Mouse (Mus musculus): ENCODE measurements around the gene Pde9a. TPM values are rescaled to one million over a fixed set of nuclear protein-coding genes. Genes with fewer than 3 reads are reported as not detected.
"Not testable (repeated sequence)": the region's sequence is repeated elsewhere in the genome, so short reads cannot be mapped to it uniquely, and the experiment has no call there.

Gene Pde9a
- polyA plus RNA-seq, 1 experiment from 2014 or later = 25.7 TPM

DNA sequence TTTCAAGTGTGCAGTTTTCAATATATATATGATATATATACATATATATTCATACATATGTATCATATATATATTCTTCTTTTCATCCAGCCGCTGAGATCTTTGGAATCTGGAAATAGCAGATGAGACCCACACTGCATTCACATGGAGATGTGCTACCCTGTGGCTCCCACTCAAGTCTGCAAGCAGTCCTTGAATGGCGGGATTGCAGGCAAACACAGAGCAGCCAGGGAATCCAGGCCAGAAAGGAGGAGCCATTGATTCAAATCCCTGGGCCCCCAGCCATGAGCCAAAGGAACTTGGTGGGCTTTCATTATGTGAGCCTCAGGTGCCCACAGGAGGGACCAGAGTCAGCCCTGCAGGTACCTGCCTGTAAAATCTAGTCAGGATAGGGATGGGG lies 32.8 kb upstream of the Pde9a start:
- Histone ChIP-seq H3K4me1 (ENCODE audit: control insufficient read depth, insufficient read depth, low read length) (no peaks in the 10 kb centered on the region), H3K4me3 (ENCODE audit: low read depth, low read length) (no peak overlapping the region), H3K4me2 (ENCODE audit: low read depth, low read length) (no peak overlapping the region), H3K9ac (replicated peaks; ENCODE audit: low read length) (no peak overlapping the region), H3K36me3 (replicated peaks; ENCODE audit: control insufficient read depth, insufficient read depth, low read depth, low read length) (no peaks in the 10 kb centered on the region), H3K27me3 (ENCODE audit: control insufficient read depth, insufficient read depth, low read length) (no peaks in the 10 kb centered on the region), H3K9me3 (replicated peaks; ENCODE audit: control insufficient read depth, low read length) (no peaks in the 10 kb centered on the region), H3K27ac (replicated peaks; ENCODE audit: low read depth, low read length) (no peak overlapping the region)
- DNase-seq (ENCODE audit: low spot score) (no peak), ATAC-seq (replicated peaks; ENCODE audit: insufficient number of reproducible peaks, low FRiP score, low TSS enrichment, low read depth) (no peak)
- 87% methylated on average over 2 of the region's 2 CpGs for WGBS

GRCm38 (mm10) chr17:31354684-31355083 lies 31.3 kb upstream of the Pde9a start:
- H3K9ac ChIP-seq (replicated peaks; ENCODE audit: low read length); H3K27ac ChIP-seq (replicated peaks; ENCODE audit: low read depth, low read length); H3K4me2 ChIP-seq (ENCODE audit: low read depth, low read length); H3K9me3 ChIP-seq (replicated peaks; ENCODE audit: control insufficient read depth, low read length); H3K36me3 ChIP-seq (replicated peaks; ENCODE audit: control insufficient read depth, insufficient read depth, low read depth, low read length); ATAC-seq (replicated peaks; ENCODE audit: insufficient number of reproducible peaks, low FRiP score, low TSS enrichment, low read depth); H3K4me1 ChIP-seq (ENCODE audit: control insufficient read depth, insufficient read depth, low read length); H3K27me3 ChIP-seq (ENCODE audit: control insufficient read depth, insufficient read depth, low read length); DNase-seq (ENCODE audit: low spot score); H3K4me3 ChIP-seq (ENCODE audit: low read depth, low read length): not testable (repeated sequence)
- 73% methylated on average over 3 of the region's 3 CpGs for WGBS

- no peak overlapping the region for H3K9ac ChIP-seq (replicated peaks; ENCODE audit: low read length)
- H3K36me3 ChIP-seq (replicated peaks; ENCODE audit: control insufficient read depth, insufficient read depth, low read depth, low read length) = no peaks in the 10 kb centered on the region
- no peaks in the 10 kb centered on the region for H3K27me3 ChIP-seq (ENCODE audit: control insufficient read depth, insufficient read depth, low read length)
- H3K4me2 ChIP-seq (ENCODE audit: low read depth, low read length) = no peak overlapping the region
- H3K9me3 ChIP-seq (replicated peaks; ENCODE audit: control insufficient read depth, low read length) = no peaks in the 10 kb centered on the region
- no peak overlapping the region for H3K27ac ChIP-seq (replicated peaks; ENCODE audit: low read depth, low read length)
- no peaks in the 10 kb centered on the region for H3K4me1 ChIP-seq (ENCODE audit: control insufficient read depth, insufficient read depth, low read length)
- ATAC-seq (replicated peaks; ENCODE audit: insufficient number of reproducible peaks, low FRiP score, low TSS enrichment, low read depth) (no peak), DNase-seq (ENCODE audit: low spot score) (peak; percentile 13)
- no peak overlapping the region for H3K4me3 ChIP-seq (ENCODE audit: low read depth, low read length)
- 25% methylated on average over 8 of the region's 8 CpGs for WGBS
These were observed 30.1 kb upstream of the Pde9a start for GRCm38 (mm10) chr17:31355792-31356502.

- ATAC-seq (replicated peaks; ENCODE audit: insufficient number of reproducible peaks, low FRiP score, low TSS enrichment, low read depth) = no peak
- Histone ChIP-seq H3K4me1 (ENCODE audit: control insufficient read depth, insufficient read depth, low read length) (no peaks in the 10 kb centered on the region), H3K4me3 (ENCODE audit: low read depth, low read length) (no peak overlapping the region), H3K27me3 (ENCODE audit: control insufficient read depth, insufficient read depth, low read length) (no peaks in the 10 kb centered on the region), H3K27ac (replicated peaks; ENCODE audit: low read depth, low read length) (no peak overlapping the region), H3K4me2 (ENCODE audit: low read depth, low read length) (no peak overlapping the region), H3K36me3 (replicated peaks; ENCODE audit: control insufficient read depth, insufficient read depth, low read depth, low read length) (no peaks in the 10 kb centered on the region), H3K9me3 (replicated peaks; ENCODE audit: control insufficient read depth, low read length) (no peaks in the 10 kb centered on the region), H3K9ac (replicated peaks; ENCODE audit: low read length) (no peak overlapping the region)
- WGBS = 82% methylated on average over 13 of the region's 13 CpGs
- DNase-seq (ENCODE audit: low spot score) = no peak
These were observed 25.4 kb upstream of the Pde9a start for GRCm38 (mm10) chr17:31360582-31360981.

DNA sequence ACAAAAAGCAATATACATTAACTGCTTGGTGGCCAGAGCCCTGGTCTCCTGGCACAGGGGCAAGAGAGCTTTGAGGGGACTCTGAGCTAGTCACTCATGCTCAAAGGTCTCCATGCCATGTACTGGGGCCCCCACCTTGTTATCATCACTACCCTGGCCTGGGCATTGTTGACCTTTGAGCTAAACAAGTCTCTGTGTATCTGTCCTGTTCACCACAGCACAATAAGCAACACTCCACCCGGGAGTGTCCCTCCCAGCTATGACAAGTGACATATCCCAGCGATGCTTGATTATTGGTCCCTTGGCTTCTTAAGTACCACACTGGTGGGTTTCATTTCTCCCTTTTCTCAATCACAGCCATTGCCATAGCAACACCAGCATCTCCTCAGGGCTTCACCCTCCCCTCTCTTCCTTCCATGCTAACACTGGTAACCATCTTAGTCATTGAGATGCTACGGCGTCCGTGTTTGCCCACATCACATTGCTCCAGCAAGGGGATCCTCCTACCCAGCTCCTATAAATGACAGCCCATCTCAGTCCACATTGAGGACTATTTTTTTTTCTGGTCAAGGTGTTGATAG lies 20.3 kb upstream of the Pde9a start:
- no peaks in the 10 kb centered on the region for H3K36me3 ChIP-seq (replicated peaks; ENCODE audit: control insufficient read depth, insufficient read depth, low read depth, low read length)
- ATAC-seq (replicated peaks; ENCODE audit: insufficient number of reproducible peaks, low FRiP score, low TSS enrichment, low read depth) (no peak), DNase-seq (ENCODE audit: low spot score) (no peak)
- H3K9ac ChIP-seq (replicated peaks; ENCODE audit: low read length) = no peak overlapping the region
- no peak overlapping the region for H3K4me3 ChIP-seq (ENCODE audit: low read depth, low read length)
- H3K27ac ChIP-seq (replicated peaks; ENCODE audit: low read depth, low read length) = no peak overlapping the region
- 82% methylated on average over 5 of the region's 5 CpGs for WGBS
- no peaks in the 10 kb centered on the region for H3K4me1 ChIP-seq (ENCODE audit: control insufficient read depth, insufficient read depth, low read length)
- H3K4me2 ChIP-seq (ENCODE audit: low read depth, low read length) = no peak overlapping the region
- no peaks in the 10 kb centered on the region for H3K9me3 ChIP-seq (replicated peaks; ENCODE audit: control insufficient read depth, low read length)
- H3K27me3 ChIP-seq (ENCODE audit: control insufficient read depth, insufficient read depth, low read length) = no peaks in the 10 kb centered on the region

DNA sequence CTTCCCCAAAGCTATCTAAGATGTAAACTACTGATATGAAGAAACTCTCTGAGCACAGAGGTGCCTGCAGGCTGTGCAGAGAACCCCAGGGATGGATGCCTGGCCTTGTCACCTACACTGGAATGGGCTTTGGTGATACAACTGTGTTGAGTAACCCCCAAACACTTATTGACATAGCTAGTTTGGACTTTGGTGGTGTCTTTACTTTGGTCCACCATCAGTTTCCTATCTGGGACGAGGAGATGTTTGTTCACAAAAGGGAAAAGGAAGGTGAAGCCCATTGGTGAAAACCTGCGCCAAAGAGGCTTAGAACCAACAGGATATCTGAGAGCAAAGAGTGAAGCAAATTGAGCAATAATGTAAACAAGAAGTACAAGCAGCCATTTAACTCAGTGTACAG lies 15.8 kb upstream of the Pde9a start:
- H3K4me3 ChIP-seq (ENCODE audit: low read depth, low read length) = no peak overlapping the region
- H3K27ac ChIP-seq (replicated peaks; ENCODE audit: low read depth, low read length) = no peak overlapping the region
- H3K36me3 ChIP-seq (replicated peaks; ENCODE audit: control insufficient read depth, insufficient read depth, low read depth, low read length) = no peaks in the 10 kb centered on the region
- H3K4me1 ChIP-seq (ENCODE audit: control insufficient read depth, insufficient read depth, low read length) = no peaks in the 10 kb centered on the region
- no peaks in the 10 kb centered on the region for H3K27me3 ChIP-seq (ENCODE audit: control insufficient read depth, insufficient read depth, low read length)
- H3K9me3 ChIP-seq (replicated peaks; ENCODE audit: control insufficient read depth, low read length) = no peaks in the 10 kb centered on the region
- WGBS = 77% methylated on average over 2 of the region's 2 CpGs
- DNase-seq (ENCODE audit: low spot score) (no peak), ATAC-seq (replicated peaks; ENCODE audit: insufficient number of reproducible peaks, low FRiP score, low TSS enrichment, low read depth) (no peak)
- no peak overlapping the region for H3K9ac ChIP-seq (replicated peaks; ENCODE audit: low read length)
- H3K4me2 ChIP-seq (ENCODE audit: low read depth, low read length) = no peak overlapping the region

DNA sequence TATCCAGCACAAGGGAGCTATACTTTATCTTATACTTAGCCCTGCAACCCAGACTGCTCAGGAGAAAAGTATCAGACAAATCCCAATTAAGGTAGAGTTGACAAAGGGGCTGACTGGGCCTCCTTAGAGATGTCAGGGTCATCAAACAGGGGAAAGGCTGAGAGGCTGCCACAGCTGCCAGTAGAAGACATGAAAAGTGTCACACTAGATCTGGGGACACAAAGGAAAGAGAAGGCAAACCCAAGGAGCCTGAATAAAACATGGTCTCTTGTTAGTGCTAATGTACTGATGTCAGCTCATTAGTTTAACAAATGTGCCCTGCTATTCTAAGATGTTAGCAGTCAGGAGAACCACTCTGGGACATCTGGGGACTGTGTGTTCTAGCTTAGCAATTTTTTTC lies 15.1 kb upstream of the Pde9a start:
- Histone ChIP-seq H3K9me3 (replicated peaks; ENCODE audit: control insufficient read depth, low read length) (no peaks in the 10 kb centered on the region), H3K9ac (replicated peaks; ENCODE audit: low read length) (no peak overlapping the region), H3K27ac (replicated peaks; ENCODE audit: low read depth, low read length) (no peak overlapping the region), H3K4me3 (ENCODE audit: low read depth, low read length) (no peak overlapping the region), H3K4me1 (ENCODE audit: control insufficient read depth, insufficient read depth, low read length) (no peaks in the 10 kb centered on the region), H3K27me3 (ENCODE audit: control insufficient read depth, insufficient read depth, low read length) (no peaks in the 10 kb centered on the region), H3K4me2 (ENCODE audit: low read depth, low read length) (no peak overlapping the region), H3K36me3 (replicated peaks; ENCODE audit: control insufficient read depth, insufficient read depth, low read depth, low read length) (no peaks in the 10 kb centered on the region)
- ATAC-seq (replicated peaks; ENCODE audit: insufficient number of reproducible peaks, low FRiP score, low TSS enrichment, low read depth) (no peak), DNase-seq (ENCODE audit: low spot score) (no peak)

DNA sequence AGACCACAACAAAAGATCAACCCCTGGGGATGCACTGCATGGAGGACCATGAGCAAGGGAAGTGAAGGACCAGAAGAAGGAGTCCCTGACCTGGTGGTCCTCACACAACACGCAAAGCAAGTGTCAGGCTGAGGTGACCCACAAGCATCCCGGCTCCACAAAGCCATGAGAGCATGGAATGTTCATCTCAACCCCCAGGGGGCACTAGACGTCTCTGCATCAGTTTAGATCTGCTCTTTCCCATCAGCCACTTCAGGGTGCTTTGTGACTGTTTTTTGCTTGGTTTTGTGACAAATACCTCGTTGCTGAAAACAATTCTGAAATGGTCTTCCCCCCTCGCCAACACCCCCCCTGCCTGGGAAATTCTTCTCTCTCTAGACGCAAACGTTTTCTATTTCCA lies 8.0 kb upstream of the Pde9a start:
- no peak overlapping the region for H3K4me3 ChIP-seq (ENCODE audit: low read depth, low read length)
- ATAC-seq (replicated peaks; ENCODE audit: insufficient number of reproducible peaks, low FRiP score, low TSS enrichment, low read depth) (no peak; the same call in 1 of the 2 replicates), DNase-seq (ENCODE audit: low spot score) (peak; percentile 86)
- H3K27me3 ChIP-seq (ENCODE audit: control insufficient read depth, insufficient read depth, low read length) = no peaks in the 10 kb centered on the region
- H3K9me3 ChIP-seq (replicated peaks; ENCODE audit: control insufficient read depth, low read length) = no peaks in the 10 kb centered on the region
- H3K4me1 ChIP-seq (ENCODE audit: control insufficient read depth, insufficient read depth, low read length) = no peaks in the 10 kb centered on the region
- WGBS = 17% methylated on average over 7 of the region's 7 CpGs
- no peak overlapping the region for H3K9ac ChIP-seq (replicated peaks; ENCODE audit: low read length)
- H3K4me2 ChIP-seq (ENCODE audit: low read depth, low read length) = no peak overlapping the region
- no peak overlapping the region for H3K27ac ChIP-seq (replicated peaks; ENCODE audit: low read depth, low read length)
- no peaks in the 10 kb centered on the region for H3K36me3 ChIP-seq (replicated peaks; ENCODE audit: control insufficient read depth, insufficient read depth, low read depth, low read length)

Measured in embryonic facial prominence, embryonic 11.5 days (tissue).